Mouse (Mus musculus): ENCODE results near the gene Sort1.
"Not testable (repeated sequence)": the region's sequence is repeated elsewhere in the genome, so short reads cannot be mapped to it uniquely, and the experiment has no call there.

The Sort1 gene

GRCm38 (mm10) chr3:108283781-108284601 lies at the start of gene Sort1:
Gene Sort1 (plus strand): TSS chr3:108284082.
- peak; percentile 57 for DNase-seq (ENCODE audit: low read depth)

GRCm38 (mm10) chr3:108237474-108238102 lies 46.3 kb upstream of the Sort1 start:
- DNase-seq (ENCODE audit: low read depth): peak; percentile 31

- DNase-seq (ENCODE audit: low read depth): no peak
Observed at GRCm38 (mm10) chr3:108241243-108241839, 42.5 kb upstream of the Sort1 start.

- DNase-seq (ENCODE audit: low read depth): no peak
Observed at GRCm38 (mm10) chr3:108246857-108247256, 37.0 kb upstream of the Sort1 start.

GRCm38 (mm10) chr3:108256719-108257637 lies 26.9 kb upstream of the Sort1 start, which contains the start of gene Psma5:
Gene Psma5 (plus strand): TSS chr3:108256926.
- peak; percentile 99 for DNase-seq (ENCODE audit: low read depth)

- DNase-seq (ENCODE audit: low read depth): peak; percentile 67
Observed at GRCm38 (mm10) chr3:108257831-108258500, 25.9 kb upstream of the Sort1 start.

- peak; percentile 7 for DNase-seq (ENCODE audit: low read depth)
Observed at GRCm38 (mm10) chr3:108259319-108259718, 24.6 kb upstream of the Sort1 start.

GRCm38 (mm10) chr3:108279495-108279894 lies 4.4 kb upstream of the Sort1 start:
- not testable (repeated sequence) for DNase-seq (ENCODE audit: low read depth)

GRCm38 (mm10) chr3:108282401-108283240 lies 1.3 kb upstream of the Sort1 start:
- DNase-seq (ENCODE audit: low read depth): peak; percentile 57

GRCm38 (mm10) chr3:108283241-108283561 lies 681 bp upstream of the Sort1 start:
- DNase-seq (ENCODE audit: low read depth): peak; percentile 7

GRCm38 (mm10) chr3:108285078-108285711 lies 1.3 kb downstream of the Sort1 start:
- DNase-seq (ENCODE audit: low read depth): peak; percentile 4

- DNase-seq (ENCODE audit: low read depth): no peak
Observed at GRCm38 (mm10) chr3:108286671-108287439, 3.0 kb downstream of the Sort1 start.

- no peak for DNase-seq (ENCODE audit: low read depth)
Observed at GRCm38 (mm10) chr3:108287811-108288805, 4.2 kb downstream of the Sort1 start.

- DNase-seq (ENCODE audit: low read depth): no peak
Observed at GRCm38 (mm10) chr3:108289311-108290130, 5.6 kb downstream of the Sort1 start.

- no peak for DNase-seq (ENCODE audit: low read depth)
Observed at GRCm38 (mm10) chr3:108291036-108291799, 7.3 kb downstream of the Sort1 start.

- DNase-seq (ENCODE audit: low read depth): no peak
Observed at GRCm38 (mm10) chr3:108294398-108294797, 10.5 kb downstream of the Sort1 start.
